Mouse (Mus musculus) c-Kit-positive CD71-positive TER-119-positive erythroid progenitor cells, embryonic 14.5 days (primary cell): ENCODE measurements around the gene Rdh7.
"Not testable (repeated sequence)": the region's sequence is repeated elsewhere in the genome, so short reads cannot be mapped to it uniquely, and the experiment has no call there.

Experiments used
- DNase-seq: peaks from one replicate; pipeline ENCODE4 v3.0.0-alpha.2; 2013; ENCODE audit warnings: low spot score

The Rdh7 gene

DNA sequence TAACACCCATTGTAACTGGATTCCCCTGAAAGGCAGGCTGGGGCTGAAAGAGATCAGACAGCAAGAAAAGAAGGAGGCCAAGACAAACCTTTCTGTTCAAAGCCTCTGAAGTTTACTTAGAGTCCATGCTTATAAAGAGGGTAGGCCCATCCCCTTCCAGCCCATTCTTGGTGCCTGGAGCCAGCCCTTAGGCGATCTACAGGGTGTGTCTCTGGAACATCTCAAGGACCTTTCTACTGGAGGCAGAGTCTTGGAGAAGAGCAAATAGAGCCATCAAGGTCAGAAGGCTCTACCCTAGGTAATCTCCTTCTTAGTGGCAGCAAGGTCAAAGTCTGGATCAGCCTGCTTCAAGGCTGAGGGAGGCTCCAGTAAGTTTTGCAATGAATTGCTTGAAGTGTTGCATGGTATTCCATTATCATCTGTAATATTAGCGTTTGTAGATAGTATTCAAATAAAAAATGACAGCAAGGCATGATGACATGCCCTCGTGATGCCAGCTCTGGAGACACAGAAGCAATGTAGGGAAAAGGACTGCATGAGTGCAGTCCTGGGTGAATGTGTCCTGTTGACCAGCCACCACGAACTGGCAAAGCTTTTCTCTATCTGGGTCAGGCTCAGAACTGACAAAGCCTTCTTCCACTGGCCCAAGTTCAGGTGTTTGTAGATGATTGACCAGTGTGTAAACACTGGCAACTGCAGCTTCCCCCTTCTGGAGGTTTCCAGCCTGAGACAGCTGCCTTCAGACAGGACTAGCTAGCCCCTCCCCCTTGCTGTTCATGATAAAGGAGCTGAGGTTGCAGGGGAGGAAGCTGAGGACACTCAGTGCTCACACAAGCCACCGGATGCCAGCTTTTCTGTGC, 4.8 kb upstream of the Rdh7 start:
- DNase-seq, result not testable (repeated sequence)

DNA sequence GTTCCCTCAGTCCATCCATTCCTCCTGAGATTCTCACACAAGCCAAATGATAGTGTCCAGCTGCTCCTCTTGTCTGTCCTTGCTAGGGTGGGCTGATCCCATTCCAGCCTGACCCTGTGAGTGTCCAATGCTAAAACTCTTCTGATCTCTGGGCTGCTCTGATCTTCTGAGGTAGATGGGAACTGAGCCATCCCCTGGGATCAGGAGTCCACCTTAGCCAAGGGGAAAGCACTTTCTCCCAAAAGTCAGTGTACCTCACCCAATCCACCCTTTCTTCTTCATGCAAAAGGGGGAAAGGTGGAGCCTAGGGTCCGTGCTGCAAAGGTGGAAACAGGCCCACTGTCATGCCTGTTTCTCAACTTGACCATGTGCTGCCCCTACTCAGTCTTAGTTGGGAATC, 2.9 kb upstream of the Rdh7 start:
- no peak for DNase-seq

DNA sequence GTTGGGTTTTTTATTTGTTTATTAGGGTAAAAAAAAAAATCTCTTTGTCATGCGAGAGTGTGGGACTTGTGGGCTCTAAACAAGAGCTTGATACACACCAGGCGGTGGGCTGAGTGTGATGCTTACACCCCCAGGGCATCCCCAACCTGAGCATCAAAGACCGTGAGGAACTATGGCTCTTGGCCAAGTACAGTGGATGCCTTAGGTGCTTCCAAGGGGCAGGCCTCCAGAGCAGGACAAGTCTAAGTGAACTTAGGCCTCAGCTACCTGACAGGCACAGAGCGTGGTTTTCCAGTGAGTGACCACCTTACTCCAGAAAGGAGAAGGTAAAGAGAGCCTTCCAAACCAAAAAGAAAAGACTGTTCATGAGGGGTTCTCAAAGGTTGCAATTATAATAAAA, 1.6 kb downstream of the Rdh7 start:
- DNase-seq, result no peak

DNA sequence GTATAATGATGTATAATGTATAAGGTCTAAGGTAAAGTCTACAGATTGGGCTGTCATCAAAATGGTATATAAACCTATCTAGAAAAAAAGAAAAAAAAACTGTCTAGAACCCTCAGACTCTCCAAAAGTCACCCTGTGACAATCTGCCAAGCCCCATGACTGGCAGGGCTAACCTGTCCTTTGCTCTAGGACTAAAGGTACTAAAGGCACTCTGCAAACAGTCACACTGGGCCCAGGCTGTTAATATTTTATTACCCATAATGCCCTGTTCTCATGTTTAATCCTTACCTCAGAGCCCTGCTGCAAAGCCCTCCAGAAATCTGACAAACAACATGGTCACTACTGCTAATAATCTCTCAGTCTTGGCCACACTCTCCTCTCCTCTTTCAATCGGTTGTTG, 2.1 kb downstream of the Rdh7 start:
- no peak for DNase-seq

DNA sequence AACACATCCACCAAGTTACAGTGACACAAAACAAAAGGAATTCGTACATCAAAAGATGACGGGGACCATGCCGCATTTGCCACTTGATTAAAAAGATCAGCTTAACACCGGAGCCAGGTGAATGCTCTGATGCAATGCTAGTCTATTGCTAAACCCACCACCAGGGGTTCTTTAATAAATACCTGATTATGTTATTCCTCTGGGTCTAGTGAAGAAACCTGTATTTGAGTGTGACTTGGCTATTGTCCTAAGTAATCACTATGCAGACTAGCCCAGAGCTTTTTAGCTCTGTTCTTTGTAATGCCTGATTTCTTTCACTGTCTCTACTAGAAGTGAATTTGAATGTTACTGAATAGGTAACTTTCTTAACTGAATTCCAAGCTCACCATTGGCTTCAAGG, 7.6 kb downstream of the Rdh7 start:
- DNase-seq, result no peak

DNA sequence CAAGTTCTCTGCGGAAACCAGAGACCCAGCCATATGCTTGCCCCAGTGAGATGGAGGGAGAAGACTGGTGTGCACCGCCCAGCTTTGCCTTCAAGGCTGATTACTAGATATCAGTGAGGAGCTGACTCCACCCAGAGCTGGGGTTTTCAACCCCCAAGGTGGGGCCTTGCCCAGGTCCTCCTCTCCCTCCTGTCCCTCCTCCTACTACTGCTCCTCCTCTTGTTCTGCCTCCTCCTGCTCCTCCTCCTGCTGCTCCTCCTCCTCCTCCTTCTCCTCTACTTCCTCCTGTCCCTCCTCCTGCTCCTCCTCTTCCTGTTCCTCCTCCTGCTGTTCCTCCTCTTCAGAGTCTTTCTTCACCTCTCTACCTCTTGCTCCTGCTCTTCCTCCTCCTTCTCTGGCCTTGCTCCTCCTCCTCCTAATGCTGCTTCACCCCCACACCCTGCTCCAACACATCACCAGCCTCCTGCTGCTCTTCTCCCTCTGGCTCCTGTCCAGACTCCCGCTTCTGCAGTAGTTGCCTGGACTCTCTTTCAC, 9.4 kb downstream of the Rdh7 start:
- DNase-seq, result peak; percentile 3

DNA sequence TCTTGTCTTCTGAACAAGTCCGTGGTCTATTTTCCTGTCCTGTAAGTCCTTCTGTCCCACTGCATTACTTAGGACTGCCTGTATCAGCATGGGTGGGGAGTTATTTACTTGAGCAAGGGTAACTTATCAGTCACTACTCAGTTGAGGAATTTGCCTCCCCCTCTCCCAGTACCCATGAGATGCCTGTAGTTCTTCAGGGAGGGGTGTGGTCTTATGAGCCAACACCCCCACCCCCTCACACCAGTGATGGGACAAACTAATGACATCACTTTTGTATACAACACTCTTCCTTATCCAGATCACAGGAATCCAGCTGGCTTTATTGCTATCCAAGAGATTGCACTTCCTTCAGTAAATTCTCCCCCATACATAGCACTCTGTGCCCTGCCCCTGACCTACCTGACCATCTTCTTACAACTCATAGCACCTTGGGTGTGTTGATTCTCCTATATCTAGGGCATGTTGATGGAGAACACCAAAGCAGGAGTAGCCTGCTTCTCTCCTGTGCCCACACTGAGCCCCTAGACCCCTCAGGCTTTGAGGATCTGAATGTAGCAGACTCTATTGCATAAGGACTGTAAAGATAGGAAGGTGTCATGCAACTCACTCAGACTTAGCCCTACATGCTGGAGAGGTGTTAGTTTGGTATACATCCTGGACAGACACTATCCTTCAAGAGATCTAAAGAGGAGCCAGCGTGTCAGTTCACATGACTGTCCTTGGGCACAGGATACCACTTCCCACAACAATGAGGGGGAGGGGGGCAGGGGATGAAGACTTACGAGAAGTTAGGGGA, 10.2 kb downstream of the Rdh7 start:
- no peak for DNase-seq

DNA sequence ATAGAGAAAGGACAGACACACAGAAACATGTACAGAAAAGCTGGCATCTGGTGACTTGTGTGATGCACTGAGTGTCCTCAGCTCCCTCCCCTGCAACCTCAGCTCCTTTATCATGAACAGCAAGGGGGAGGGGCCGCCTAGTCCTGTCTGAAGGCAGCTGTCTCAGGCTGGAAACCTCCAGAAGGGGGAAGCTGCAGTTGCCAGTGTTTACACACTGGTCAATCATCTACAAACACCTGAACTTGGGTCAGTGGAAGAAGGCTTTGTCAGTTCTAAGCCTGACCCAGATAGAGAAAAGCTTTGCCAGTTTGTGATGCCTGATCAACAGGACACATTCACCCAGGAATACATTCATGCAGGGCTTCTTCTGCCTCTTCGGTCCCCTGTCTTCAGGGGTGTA, 10.9 kb downstream of the Rdh7 start:
- no peak for DNase-seq

DNA sequence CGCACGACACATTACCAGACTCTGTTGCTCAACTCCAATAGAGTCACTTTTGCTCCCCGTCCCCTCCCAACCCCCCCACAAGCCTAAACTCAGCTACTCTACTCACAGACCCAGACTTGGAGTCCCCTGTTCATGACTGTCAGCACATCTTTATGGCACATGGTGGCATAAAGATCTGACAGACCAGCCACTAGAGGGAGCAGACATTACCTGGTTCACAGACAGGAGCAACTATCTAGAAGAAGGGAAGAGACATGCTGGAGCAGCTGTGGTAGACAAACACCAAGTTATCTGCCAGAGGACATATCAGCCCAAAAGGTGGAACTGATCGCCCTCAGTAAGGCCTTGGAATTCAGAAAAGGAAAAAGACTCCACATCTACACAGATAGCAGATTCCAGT, 16.1 kb downstream of the Rdh7 start:
- peak; percentile 7 for DNase-seq

DNA sequence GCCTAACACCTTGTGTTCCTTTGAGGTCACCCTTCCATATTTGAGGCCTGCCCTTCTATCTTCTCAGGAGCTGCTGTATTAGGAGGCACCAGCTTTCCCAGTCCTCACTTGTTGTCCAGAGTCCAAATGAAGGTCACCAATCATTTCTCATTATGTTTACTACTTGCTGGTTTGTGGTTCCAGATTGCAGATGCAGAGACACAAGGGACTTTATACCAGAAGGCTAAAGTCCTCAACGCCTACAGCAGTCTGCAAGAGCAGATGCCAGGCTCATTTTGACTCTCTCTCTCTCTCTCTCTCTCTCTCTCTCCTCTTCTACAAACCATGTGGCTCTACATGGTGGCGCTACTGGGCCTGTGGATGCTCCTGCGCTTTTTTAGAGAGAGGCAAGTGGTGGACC, 22.4 kb downstream of the Rdh7 start, which contains the start of gene Rdh16f2:
Rdh16f2 (plus strand) TSS at position 243 of the 400 bp plus-strand sequence.
- no peak for DNase-seq

DNA sequence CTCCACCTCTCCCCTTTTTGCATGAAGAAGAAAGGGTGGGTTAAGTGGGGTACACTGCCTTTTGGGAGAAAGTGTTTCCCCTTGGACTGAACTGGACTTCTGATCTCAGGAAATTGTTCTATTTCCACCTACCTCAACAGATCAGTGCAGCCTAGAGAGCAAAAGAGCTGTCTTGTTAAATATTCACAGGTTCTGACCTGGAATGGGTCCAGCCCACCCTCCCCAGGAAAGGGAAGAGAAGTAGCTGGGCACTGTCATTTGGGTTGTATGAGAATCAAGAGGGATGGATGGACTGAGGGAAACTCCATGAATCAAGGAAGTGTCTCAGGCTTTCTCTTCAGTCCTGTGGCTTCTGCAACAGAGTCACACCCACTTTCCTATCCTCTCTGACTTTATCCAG, 23.7 kb downstream of the Rdh7 start:
- DNase-seq, result no peak

DNA sequence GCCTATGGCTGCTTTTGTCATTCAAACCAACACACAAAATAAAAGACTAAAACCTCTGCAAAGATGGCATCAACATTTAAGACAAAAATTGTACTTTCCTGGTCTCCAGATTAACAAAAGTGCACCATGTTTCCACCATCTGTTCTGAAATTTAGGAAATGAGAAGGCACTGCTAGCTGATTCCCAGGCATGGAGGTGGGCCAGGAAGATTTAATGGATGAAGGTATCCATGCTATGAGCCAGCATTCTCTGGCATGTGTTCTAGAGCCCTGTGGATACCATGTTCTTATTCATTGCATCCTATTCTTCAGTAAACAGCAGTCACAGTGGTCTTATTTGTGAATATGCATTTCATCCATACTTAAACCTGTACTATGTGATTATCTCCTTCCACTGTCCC, 32.2 kb downstream of the Rdh7 start:
- no peak for DNase-seq

DNA sequence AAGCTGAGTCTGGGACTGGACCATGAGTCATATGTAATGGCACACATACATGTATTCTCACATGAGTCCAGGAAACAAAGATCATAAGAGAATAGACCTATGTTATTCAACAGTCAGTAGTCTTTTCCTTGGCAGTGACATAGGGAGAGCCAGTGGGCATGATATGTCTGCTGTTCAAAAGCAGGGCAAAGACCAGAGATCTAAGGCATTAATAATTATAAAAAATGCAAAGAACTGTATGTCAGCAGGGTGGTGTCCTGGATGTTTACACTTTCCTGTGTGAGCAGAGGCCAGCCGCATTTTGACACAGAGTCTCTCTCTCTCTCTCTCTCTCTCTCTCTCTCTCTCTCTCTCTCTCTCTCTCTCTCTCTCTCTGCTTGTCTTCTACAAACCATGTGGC, 39.0 kb downstream of the Rdh7 start, which contains the start of gene Rdh19:
Rdh19 (plus strand) TSS at position 301 of the 400 bp plus-strand sequence.
- no peak for DNase-seq

DNA sequence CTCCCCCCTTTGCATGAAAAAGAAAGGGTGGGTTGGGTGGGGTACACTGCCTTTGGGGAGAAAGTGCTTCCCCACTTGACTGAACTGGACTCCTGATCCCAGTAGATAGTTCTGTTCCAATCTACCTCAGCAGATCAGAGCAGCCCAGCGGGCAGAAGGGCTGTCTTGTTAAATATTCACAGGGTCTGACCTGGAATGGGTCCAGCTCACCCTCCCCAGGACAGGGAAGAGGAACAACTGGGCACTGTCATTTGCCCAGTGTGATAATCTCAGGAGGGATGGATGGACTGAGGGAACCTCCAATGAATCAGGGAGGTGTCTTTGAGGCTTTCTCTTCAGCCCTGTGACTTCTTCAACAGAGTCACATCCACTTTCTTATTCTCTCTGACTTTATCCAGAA, 40.5 kb downstream of the Rdh7 start:
- DNase-seq, result no peak

DNA sequence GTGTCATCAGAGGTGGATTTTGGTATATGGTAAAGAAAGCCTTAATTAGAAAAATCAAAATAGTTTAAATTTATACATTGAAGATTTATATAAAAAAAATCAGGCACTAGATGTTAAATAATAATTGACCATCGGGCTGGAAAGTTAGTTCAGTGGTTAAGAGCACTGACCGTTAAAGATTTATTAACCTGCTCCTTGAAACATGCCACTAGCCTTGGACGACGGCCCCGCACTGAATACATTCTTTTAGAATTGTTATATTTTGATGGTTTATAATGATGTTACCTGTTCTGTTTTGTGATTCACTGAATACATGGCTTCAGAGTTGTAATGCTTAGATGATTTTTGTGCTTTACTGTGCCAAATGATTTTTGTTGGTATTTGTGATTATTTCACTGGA, 42.7 kb downstream of the Rdh7 start:
- not testable (repeated sequence) for DNase-seq

DNA sequence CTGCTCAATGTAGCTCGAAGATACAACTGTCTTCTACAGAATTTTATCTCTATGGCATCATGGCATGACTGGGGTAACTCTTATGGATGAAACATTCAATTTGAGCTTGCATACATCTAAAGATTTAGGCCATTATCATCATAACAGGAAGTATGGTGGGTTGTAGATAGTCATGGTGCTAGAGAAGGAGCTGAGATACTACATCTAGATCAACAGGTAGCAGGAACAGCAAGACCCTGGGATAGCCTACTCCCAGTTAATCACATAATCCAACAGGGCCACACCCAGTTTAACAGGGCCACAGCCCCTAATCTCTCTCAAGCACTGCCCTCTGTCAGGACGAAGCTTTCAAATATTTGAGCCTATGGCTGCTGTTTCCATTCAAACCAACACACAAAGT, 47.8 kb downstream of the Rdh7 start:
- no peak for DNase-seq

DNA sequence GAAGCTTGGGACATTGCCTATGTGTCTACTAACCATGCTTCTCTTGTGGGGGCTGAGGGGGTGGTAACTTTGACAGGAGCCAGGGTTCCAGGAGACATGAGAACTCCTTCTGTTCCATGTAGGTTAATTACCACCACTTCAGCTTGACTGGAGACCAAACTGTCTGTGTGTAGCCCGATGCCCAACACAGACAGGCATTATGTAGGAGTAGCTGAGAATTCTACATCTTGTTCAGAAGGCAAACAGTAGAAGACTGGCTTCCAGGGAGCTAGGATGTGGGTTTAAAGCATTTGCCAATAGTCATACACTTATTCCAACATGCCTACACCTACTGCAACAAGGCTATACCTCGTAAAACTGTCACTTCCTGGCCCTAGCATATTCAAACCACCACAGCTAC, 50.1 kb downstream of the Rdh7 start:
- no peak for DNase-seq

DNA sequence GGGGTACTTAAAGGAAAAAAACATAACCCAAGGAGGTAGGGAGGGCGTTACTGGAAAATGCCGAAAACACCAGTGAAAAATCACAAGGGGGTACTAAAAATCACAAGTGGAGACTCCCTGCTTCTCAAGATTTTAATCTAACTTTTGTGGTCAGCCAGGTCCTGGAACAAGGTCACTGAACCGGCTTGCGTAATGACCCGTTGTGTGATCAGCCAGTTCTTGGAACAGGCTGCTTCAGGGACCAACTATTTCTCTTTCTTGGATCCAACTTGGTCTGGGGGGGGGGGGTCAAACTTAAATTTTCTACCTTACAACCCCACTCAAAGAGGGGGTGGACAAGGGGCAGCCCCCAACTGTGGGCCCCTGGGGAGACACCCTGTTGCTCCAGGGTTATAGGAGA, 50.8 kb downstream of the Rdh7 start:
- not testable (repeated sequence) for DNase-seq

DNA sequence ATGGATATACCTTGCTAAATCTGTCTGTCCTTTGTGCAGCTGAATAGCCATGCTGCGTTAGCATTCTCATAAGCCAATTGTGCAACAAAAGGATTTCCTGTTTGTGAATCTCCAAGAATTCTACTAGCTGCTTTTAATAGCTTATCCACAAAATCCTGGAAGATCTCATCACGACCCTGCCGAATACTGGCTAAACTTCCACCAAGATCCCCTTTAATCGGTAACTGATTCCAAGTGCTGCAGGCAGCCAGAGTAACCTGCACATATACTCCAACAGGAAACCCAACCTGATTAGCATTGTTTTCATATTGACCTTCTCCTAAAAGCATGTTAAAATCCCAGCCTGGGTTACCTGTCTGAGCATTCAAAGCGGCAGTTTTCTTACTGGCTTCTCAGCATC, 53.3 kb downstream of the Rdh7 start:
- no peak for DNase-seq

DNA sequence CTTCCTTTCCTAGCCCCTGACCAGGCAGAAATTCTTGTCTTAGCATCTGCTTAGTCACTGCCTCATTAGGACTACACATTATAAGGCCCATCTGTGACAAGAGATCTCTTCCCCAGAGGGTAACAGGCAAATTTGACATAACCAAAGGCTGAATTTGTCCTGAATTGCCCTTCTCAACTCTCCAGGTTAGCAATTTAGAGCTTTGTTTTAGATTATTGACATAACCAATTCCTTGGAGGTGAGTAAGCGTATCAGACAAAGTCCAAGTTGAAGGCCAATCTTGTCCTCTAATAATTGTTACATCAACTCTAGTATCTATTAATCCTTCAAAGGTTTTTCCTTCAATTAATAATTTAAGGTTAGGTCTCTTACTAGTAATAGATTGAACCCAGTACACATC, 54.4 kb downstream of the Rdh7 start:
- not testable (repeated sequence) for DNase-seq
